Mouse (Mus musculus) T-helper 2 cell (primary cell): ENCODE data around the gene Pcnx3.

ENCODE experiments used
- in situ Hi-C: fragments of 300-600 bp; cut with MboI, MseI; formaldehyde crosslinking; loops from one replicate; pipeline ENCODE4 v1.15.1; 2025; ENCODE audit warnings: high pct_unique_total_duplicates

Gene Pcnx3

GRCm38 (mm10) chr19:5645280-5645679 is 43.4 kb downstream of the Pcnx3 start:
- in situ Hi-C loops, result no loop called here

- in situ Hi-C loops, result no loop called here
Measured at GRCm38 (mm10) chr19:5641641-5642040, 47.1 kb downstream of the Pcnx3 start.

GRCm38 (mm10) chr19:5641021-5641420 is 47.7 kb downstream of the Pcnx3 start:
- in situ Hi-C loops, result no loop called here

DNA sequence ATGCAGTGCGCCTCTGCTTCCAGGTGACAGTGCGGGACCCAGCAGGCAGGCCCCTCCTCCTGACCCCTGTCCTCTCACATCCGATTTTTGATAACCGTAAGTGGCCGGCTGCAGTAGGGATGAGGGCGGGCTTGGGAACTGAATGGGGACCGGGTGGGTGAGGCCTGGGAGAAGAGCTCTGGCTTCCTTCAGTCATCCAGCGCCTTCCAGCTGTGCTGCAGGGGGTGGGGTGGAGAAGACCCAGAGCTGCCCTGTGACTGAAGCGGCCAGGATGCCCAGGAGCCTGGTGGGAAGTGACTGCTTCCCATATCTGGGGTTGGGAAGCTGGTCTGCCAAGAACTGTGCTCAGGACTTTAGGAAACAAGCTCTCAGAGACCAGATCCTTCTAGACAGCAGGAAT is 48.4 kb downstream of the Pcnx3 start:
- in situ Hi-C loops, result no loop called here

GRCm38 (mm10) chr19:5638416-5639005 is 50.2 kb downstream of the Pcnx3 start:
- in situ Hi-C loops, result loop anchor here (5.0 kb wide), 1 partner anchor 36 kb away; the partner anchor contains the start of gene Rnaseh2c

GRCm38 (mm10) chr19:5637069-5638047 is 51.4 kb downstream of the Pcnx3 start, which contains the start of gene Rela:
Rela (plus strand) TSS chr19:5637483.
- in situ Hi-C loops, result loop anchor here (5.0 kb wide), 1 partner anchor 35 kb away; the partner anchor contains the start of gene Rnaseh2c

- in situ Hi-C loops, result loop anchor here (5.0 kb wide), 1 partner anchor 34 kb away; the partner anchor contains the start of gene Rnaseh2c
Measured at GRCm38 (mm10) chr19:5636571-5637041, 52.1 kb downstream of the Pcnx3 start.

- in situ Hi-C loops, result loop anchor here (5.0 kb wide), 1 partner anchor 34 kb away; the partner anchor contains the start of gene Rnaseh2c
Measured at GRCm38 (mm10) chr19:5636036-5636570, 52.6 kb downstream of the Pcnx3 start.

DNA sequence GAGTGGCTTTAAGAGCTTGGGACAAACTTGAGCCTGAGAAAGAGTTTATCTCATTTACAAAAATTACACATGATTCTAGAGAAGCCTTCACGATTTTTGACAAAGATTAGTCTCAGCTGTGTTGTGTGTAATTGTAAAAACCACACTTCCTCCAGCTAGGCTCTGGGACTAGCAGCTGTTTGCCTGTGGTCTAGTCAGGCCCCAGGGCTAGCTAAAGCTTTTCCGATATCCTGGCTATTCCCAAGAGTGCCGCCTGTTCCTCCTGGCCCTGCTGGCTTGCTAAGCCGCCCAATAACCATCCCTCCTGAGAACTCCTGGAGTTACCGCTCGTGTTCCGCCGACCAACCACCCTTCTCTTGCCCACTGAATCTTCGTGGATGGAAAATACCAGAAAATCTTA is 56.6 kb downstream of the Pcnx3 start:
- in situ Hi-C loops, result no loop called here

GRCm38 (mm10) chr19:5629907-5630306 is 58.8 kb downstream of the Pcnx3 start:
- in situ Hi-C loops, result no loop called here

DNA sequence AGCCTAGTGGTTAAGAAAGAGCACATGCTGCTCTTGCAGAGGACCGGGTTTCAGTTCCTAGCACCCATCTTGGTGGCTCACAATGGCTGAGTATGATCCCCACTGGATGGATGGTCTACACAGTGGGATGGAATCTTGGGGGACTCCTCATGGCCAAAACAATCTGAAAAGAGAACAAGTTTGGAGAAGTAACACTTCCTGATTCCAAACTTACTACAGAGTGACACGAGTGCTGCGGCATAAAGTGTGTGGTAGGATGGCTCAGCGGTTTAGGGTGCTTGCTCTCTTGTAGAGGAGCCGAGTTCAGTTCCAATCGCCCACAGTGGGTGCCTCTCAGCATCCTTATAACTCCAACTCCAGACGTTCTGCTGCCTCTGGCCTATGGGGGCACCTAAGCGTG is 63.4 kb downstream of the Pcnx3 start:
- in situ Hi-C loops, result no loop called here

DNA sequence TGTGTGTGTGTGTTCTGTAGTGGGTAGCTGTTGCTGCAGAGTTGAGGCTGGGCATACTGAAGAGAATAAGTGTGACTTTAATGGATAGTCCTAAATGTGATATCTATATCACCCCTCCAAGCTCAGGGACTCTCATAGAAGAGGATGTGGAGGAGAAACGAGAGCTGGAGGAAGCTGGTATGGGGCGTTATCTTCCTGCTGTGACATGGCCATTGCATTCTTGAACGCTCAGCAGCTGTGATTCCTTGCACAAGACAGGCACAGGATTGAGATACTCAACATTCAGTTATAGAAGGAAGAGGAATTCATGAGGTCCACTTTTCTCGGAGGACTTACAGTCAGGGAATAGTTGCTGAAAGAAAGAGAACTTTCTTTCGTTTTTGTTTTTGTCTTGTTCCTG is 66.8 kb downstream of the Pcnx3 start:
- in situ Hi-C loops, result no loop called here

DNA sequence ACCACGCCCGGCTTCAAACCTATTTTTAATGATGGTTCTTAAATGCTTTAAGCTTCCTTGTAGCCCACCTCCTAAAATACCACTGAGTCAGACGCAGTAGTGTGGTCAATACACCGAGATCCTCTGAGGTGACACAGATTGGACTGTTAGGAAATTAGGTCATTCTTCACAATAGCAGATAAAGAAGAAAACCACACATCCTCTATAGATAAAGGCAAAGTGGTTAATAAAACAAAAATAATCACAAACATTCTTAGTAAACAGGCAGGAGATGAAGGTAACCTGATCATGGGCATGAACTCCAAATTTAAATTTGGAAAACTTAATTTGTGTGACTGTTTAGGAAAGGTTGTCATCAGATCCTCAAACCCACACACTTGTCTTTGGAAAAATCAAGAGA is 68.7 kb downstream of the Pcnx3 start:
- in situ Hi-C loops, result no loop called here

GRCm38 (mm10) chr19:5614953-5615352 is 73.8 kb downstream of the Pcnx3 start:
- in situ Hi-C loops, result no loop called here
